Mouse (Mus musculus): Measurements from ENCODE around the gene Cmtm2b. TPM values are rescaled to one million over a fixed set of nuclear protein-coding genes. Genes with fewer than 3 reads are reported as not detected.
A peak's percentile ranks its signal among the peaks of the same experiment; 100 is the strongest.

Cmtm2b gene
- polyA plus RNA-seq, 1 experiment = not detected

GRCm38 (mm10) chr8:104348971-104349370 is 26.9 kb downstream of the Cmtm2b start:
- no peak for DNase-seq (ENCODE audit: low read depth)
- no peak for TF ChIP-seq CTCF (IDR thresholded peaks at IDR 0.05; ENCODE audit: borderline replicate concordance, extremely low read depth, insufficient read depth, insufficient read length)
- no peak for TF ChIP-seq POLR2A (IDR thresholded peaks at IDR 0.05; ENCODE audit: borderline replicate concordance, extremely low read depth, insufficient read depth, insufficient read length, poor library complexity, severe bottlenecking)

GRCm38 (mm10) chr8:104350047-104350446 is 28.0 kb downstream of the Cmtm2b start:
- no peak for DNase-seq (ENCODE audit: low read depth)
- TF ChIP-seq CTCF (IDR thresholded peaks at IDR 0.05; ENCODE audit: borderline replicate concordance, extremely low read depth, insufficient read depth, insufficient read length) = no peak
- no peak for TF ChIP-seq POLR2A (IDR thresholded peaks at IDR 0.05; ENCODE audit: borderline replicate concordance, extremely low read depth, insufficient read depth, insufficient read length, poor library complexity, severe bottlenecking)

DNA sequence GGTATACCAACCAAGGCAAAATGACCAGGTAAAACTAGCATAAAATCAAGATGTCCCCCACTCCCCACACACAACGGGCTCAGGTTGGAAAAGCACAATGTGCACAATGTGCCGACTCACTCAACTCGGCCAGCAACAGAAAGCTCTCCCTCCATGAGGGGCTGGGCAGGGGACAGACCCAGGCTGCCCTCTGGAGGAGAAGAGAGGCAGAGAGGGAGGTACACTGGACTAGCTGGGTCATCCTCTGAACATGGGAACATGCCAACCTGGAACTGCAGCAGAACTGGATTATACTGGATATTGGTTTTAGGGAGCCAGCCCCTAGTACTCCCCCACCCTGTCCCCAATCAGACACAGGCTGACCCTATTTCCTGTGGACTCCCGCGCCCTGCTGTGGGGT is 31.2 kb downstream of the Cmtm2b start:
- peak; percentile 28 for DNase-seq (ENCODE audit: low read depth)
- TF ChIP-seq POLR2A (IDR thresholded peaks at IDR 0.05; ENCODE audit: borderline replicate concordance, extremely low read depth, insufficient read depth, insufficient read length, poor library complexity, severe bottlenecking) (no peak), CTCF (IDR thresholded peaks at IDR 0.05; ENCODE audit: borderline replicate concordance, extremely low read depth, insufficient read depth, insufficient read length) (peak; percentile 43; the same call in 1 of the 2 replicates)

DNA sequence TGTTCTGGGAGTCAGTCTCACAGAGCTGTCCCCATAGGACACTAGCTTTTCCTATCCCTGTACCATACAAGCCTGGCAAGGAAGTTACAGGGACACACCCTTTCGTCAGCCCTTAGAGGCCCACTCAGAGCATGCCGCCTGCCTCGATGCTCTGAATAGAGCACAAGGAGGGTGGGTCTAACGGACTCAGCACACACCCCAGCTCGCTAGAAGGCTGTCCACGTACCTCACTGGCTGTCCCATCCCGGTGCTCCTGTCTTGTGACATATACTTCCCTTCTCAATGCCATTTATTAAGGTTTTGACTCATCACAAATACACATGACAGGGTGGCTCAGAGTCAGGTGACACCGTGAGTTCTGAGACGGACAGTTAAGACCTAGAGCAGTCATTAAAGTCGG is 32.5 kb downstream of the Cmtm2b start:
- TF ChIP-seq CTCF (IDR thresholded peaks at IDR 0.05; ENCODE audit: borderline replicate concordance, extremely low read depth, insufficient read depth, insufficient read length) = no peak
- no peak for TF ChIP-seq POLR2A (IDR thresholded peaks at IDR 0.05; ENCODE audit: borderline replicate concordance, extremely low read depth, insufficient read depth, insufficient read length, poor library complexity, severe bottlenecking)
- no peak for DNase-seq (ENCODE audit: low read depth)

- DNase-seq (ENCODE audit: low read depth) = no peak
- no peak for TF ChIP-seq CTCF (IDR thresholded peaks at IDR 0.05; ENCODE audit: borderline replicate concordance, extremely low read depth, insufficient read depth, insufficient read length)
- no peak for TF ChIP-seq POLR2A (IDR thresholded peaks at IDR 0.05; ENCODE audit: borderline replicate concordance, extremely low read depth, insufficient read depth, insufficient read length, poor library complexity, severe bottlenecking)
Measured at GRCm38 (mm10) chr8:104358637-104359036, 36.6 kb downstream of the Cmtm2b start.

- TF ChIP-seq CTCF (IDR thresholded peaks at IDR 0.05; ENCODE audit: borderline replicate concordance, extremely low read depth, insufficient read depth, insufficient read length) (no peak), POLR2A (IDR thresholded peaks at IDR 0.05; ENCODE audit: borderline replicate concordance, extremely low read depth, insufficient read depth, insufficient read length, poor library complexity, severe bottlenecking) (no peak)
- no peak for DNase-seq (ENCODE audit: low read depth)
Measured at GRCm38 (mm10) chr8:104359778-104360456, 37.9 kb downstream of the Cmtm2b start.

GRCm38 (mm10) chr8:104365695-104366094 is 43.7 kb downstream of the Cmtm2b start:
- no peak for DNase-seq (ENCODE audit: low read depth)
- TF ChIP-seq POLR2A (IDR thresholded peaks at IDR 0.05; ENCODE audit: borderline replicate concordance, extremely low read depth, insufficient read depth, insufficient read length, poor library complexity, severe bottlenecking) (no peak), CTCF (IDR thresholded peaks at IDR 0.05; ENCODE audit: borderline replicate concordance, extremely low read depth, insufficient read depth, insufficient read length) (no peak)

GRCm38 (mm10) chr8:104367398-104367797 is 45.4 kb downstream of the Cmtm2b start:
- TF ChIP-seq CTCF (IDR thresholded peaks at IDR 0.05; ENCODE audit: borderline replicate concordance, extremely low read depth, insufficient read depth, insufficient read length) = no peak
- no peak for TF ChIP-seq POLR2A (IDR thresholded peaks at IDR 0.05; ENCODE audit: borderline replicate concordance, extremely low read depth, insufficient read depth, insufficient read length, poor library complexity, severe bottlenecking)
- peak; percentile 84 for DNase-seq (ENCODE audit: low read depth)

DNA sequence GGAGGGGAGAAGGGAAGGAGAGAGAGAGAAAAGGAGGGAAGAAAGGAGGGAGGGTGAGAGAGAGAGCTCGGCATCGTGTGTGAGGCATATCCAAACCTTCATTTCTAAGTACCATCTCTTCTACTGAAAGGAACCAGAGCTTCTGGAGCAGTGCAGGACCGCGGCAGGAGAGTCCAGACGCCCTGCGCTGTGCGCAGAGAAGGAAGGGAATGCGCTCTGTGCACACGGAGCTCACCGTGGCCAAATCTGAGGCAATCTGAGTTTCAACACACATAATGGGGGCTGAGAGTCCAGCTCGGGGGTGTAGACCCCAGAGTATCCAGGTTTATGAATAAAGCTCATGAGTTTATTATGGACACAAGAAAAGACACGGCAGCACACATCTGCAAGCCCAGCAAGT is 47.6 kb downstream of the Cmtm2b start:
- TF ChIP-seq POLR2A (IDR thresholded peaks at IDR 0.05; ENCODE audit: borderline replicate concordance, extremely low read depth, insufficient read depth, insufficient read length, poor library complexity, severe bottlenecking) = no peak
- no peak for TF ChIP-seq CTCF (IDR thresholded peaks at IDR 0.05; ENCODE audit: borderline replicate concordance, extremely low read depth, insufficient read depth, insufficient read length)
- DNase-seq (ENCODE audit: low read depth) = peak; percentile 39

- TF ChIP-seq POLR2A (IDR thresholded peaks at IDR 0.05; ENCODE audit: borderline replicate concordance, extremely low read depth, insufficient read depth, insufficient read length, poor library complexity, severe bottlenecking) (no peak), CTCF (IDR thresholded peaks at IDR 0.05; ENCODE audit: borderline replicate concordance, extremely low read depth, insufficient read depth, insufficient read length) (no peak)
- DNase-seq (ENCODE audit: low read depth) = no peak
Measured at GRCm38 (mm10) chr8:104370071-104370470, 48.0 kb downstream of the Cmtm2b start.

DNA sequence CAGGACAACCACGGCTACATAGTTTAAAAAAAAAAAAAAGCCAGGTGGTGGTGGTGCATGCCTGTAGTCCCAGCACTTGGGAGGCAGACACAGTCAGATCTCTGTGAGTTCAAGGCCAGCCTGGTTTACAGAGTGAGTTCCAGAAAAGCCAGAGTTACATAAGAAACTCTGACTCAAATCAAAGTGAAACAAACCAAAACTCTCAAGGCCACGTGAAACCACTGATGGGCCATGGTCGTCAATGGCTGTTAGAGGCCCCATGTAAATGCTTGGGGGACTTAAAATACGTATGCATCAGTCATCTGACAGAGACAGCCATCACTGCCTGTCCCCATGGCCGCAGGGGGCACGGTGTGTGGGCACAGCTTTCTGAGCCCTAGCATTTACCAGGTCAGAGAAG is 49.1 kb downstream of the Cmtm2b start:
- TF ChIP-seq POLR2A (IDR thresholded peaks at IDR 0.05; ENCODE audit: borderline replicate concordance, extremely low read depth, insufficient read depth, insufficient read length, poor library complexity, severe bottlenecking) = no peak
- no peak for TF ChIP-seq CTCF (IDR thresholded peaks at IDR 0.05; ENCODE audit: borderline replicate concordance, extremely low read depth, insufficient read depth, insufficient read length)
- DNase-seq (ENCODE audit: low read depth) = no peak

GRCm38 (mm10) chr8:104373779-104374178 is 51.7 kb downstream of the Cmtm2b start:
- no peak for DNase-seq (ENCODE audit: low read depth)
- no peak for TF ChIP-seq POLR2A (IDR thresholded peaks at IDR 0.05; ENCODE audit: borderline replicate concordance, extremely low read depth, insufficient read depth, insufficient read length, poor library complexity, severe bottlenecking)
- TF ChIP-seq CTCF (IDR thresholded peaks at IDR 0.05; ENCODE audit: borderline replicate concordance, extremely low read depth, insufficient read depth, insufficient read length) = no peak

All from brain, embryonic 14.5 days (tissue).